Mouse (Mus musculus) small intestine, adult 2 months (tissue): ENCODE measurements at regions not wholly inside any gene's neighbourhood (a gene's known extent, or its start where the extent isn't known, plus 50 kb on each side); places are given as distances from the start of the nearest gene placed in this dataset.

ENCODE experiments used
- H3K27ac ChIP-seq: fragments of 200-500 bp; 2 replicates; pipeline ENCODE4 v1.5.1; 2012; ENCODE audit warnings: low read depth, low read length, control low read depth, inconsistent platforms; ENCODE audit not compliant: insufficient read depth
- H3K27me3 ChIP-seq: fragments of 200-500 bp; 2 replicates; pipeline ENCODE4 v1.6.1; 2012; ENCODE audit warnings: mild to moderate bottlenecking, moderate library complexity, low read length, inconsistent platforms; ENCODE audit not compliant: control insufficient read depth, insufficient read depth
- H3K36me3 ChIP-seq: fragments of 200-500 bp; 2 replicates; pipeline ENCODE4 v1.6.1; 2012; ENCODE audit warnings: mild to moderate bottlenecking, low read length, control low read depth, inconsistent platforms; ENCODE audit not compliant: control insufficient read depth, insufficient read depth
- H3K4me1 ChIP-seq: fragments of 200-500 bp; 2 replicates; pipeline ENCODE4 v1.6.1; 2012; ENCODE audit warnings: low read length, inconsistent platforms, mixed read lengths; ENCODE audit not compliant: control insufficient read depth, insufficient read depth, insufficient read length
- H3K4me3 ChIP-seq: fragments of 200-500 bp; 2 replicates; pipeline ENCODE4 v1.5.1; 2012; ENCODE audit warnings: low read depth, mild to moderate bottlenecking, control low read depth, inconsistent platforms, low read length, moderate library complexity
- CTCF ChIP-seq: fragments of 200-500 bp; IDR thresholded peaks from 2 replicates; pipeline ENCODE4 v1.5.1; 2012; ENCODE audit warnings: low read depth, mild to moderate bottlenecking, control low read depth, inconsistent platforms, low read length, moderate library complexity, mixed read lengths; ENCODE audit not compliant: insufficient replicate concordance, insufficient read length; ENCODE audit errors: extremely low read depth
- POLR2A ChIP-seq: fragments of 200-500 bp; IDR thresholded peaks from 2 replicates; pipeline ENCODE4 v1.6.1; 2012; ENCODE audit warnings: low read depth, mild to moderate bottlenecking, control low read depth, inconsistent platforms, low read length, moderate library complexity
- WGBS: fragments of 180-500 bp; shearing (Covaris S2); methylation state at CpG from one replicate; pipeline ENCODE4 v1.1.7; 2018; 5-methylcytosine and 5-hydroxymethylcytosine counted together

DNA sequence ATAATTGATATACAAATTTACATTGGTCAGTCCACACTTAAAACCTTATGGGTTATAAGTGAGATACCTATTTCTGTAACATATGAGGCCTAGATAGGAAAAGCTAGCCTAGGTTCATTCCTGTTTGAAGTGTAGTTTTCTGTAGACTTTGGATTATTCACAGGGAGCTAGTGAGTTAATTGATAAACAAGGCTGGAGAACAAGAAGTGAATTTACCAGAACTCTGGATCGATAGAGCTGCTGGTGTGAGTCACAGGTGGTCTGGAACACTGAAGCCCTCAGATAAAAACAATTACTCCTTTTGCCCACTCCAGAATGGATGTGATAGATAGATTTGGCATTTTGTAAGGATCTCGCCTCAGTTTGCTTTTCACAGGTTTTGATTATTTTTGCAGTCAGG lies 62.0 kb upstream of the Rtl1 start:
- no peaks in the 10 kb centered on the region for H3K27me3 ChIP-seq
- no peak overlapping the region for H3K4me3 ChIP-seq
- H3K36me3 ChIP-seq: no peaks in the 10 kb centered on the region
- H3K4me1 ChIP-seq: no peaks in the 10 kb centered on the region
- TF ChIP-seq POLR2A: no peak
- TF ChIP-seq CTCF: no peak
- 63% methylated on average over 2 of the region's 2 CpGs for WGBS
- H3K27ac ChIP-seq: no peak overlapping the region

DNA sequence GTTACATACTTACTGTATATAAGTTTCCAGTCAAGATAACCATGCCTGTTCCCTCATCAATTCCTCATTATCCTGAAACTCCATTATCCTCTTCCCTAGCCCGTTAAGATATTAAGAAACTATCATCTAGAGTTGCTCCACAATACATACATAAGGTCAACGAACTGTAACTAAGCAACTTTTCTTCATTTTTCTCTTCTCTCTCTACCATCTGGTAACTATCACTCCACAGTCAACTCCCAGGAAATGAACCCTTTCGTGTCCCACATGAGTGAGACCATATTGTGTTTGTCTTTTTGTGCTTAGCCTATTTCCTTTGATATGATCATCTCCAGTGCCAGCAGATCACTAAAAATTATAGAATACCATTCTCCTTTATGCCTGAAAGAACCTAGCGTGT lies 74.6 kb upstream of the Rtl1 start:
- H3K36me3 ChIP-seq: no peaks in the 10 kb centered on the region
- H3K4me3 ChIP-seq: no peak overlapping the region
- H3K27me3 ChIP-seq: no peaks in the 10 kb centered on the region
- TF ChIP-seq POLR2A (no peak), CTCF (no peak)
- no peaks in the 10 kb centered on the region for H3K4me1 ChIP-seq
- H3K27ac ChIP-seq: no peak overlapping the region
- WGBS: 77% methylated on average over 4 of the region's 4 CpGs

DNA sequence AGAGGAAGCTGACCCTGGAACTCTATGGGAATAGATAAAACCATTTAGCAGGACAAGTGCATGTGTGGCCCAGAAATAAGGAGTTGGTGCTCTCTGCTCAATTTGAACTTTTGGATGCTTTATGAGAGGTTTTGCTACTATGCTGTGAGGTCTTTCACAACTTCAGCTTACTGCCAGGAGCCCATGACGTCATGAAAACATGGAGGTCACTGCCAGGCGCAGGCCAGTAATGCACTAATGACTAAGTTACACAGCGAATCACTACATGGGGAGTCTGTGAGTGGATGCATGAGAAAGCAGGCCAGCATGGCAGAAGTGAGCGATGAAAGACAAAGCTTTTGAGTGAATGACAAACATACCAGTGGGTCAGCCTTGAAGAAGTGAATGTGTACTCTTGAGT lies 93.9 kb upstream of the Rtl1 start:
- H3K27ac ChIP-seq: no peak overlapping the region
- WGBS: 88% methylated on average over 4 of the region's 4 CpGs
- no peaks in the 10 kb centered on the region for H3K4me1 ChIP-seq
- no peaks in the 10 kb centered on the region for H3K36me3 ChIP-seq
- no peak overlapping the region for H3K4me3 ChIP-seq
- H3K27me3 ChIP-seq: no peaks in the 10 kb centered on the region
- TF ChIP-seq CTCF (no peak), POLR2A (no peak)

DNA sequence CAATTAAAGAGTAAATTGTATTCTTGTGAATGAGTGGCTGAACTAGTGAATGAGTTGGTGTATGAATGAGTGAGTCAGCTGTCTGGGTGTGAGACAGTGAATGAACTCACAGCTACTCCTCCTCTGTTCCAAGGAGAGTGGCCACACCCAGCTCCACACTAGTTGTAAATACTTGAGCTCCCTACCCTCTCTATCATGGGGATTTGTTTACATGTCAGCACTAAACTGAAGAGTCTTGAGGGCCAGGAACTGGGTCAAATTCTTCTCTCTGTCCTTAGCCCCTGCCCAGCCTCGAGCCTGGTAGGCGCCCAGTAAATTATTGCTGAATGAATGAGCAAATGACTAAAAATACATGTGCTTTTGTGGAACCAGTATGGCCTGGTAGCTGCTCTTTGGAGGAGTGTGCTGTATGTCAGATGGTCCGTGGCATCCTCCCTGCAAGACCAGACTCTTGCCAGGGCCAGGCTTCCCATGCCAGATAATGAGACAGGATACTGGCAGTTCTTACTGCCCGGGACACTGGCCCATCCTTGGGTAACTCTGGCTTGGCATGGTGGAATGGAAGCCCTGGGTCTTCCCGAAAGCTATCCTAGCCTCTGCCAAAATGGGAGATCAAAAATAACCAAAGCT lies 94.8 kb upstream of the Rtl1 start:
- Histone ChIP-seq H3K36me3 (no peaks in the 10 kb centered on the region), H3K27me3 (no peaks in the 10 kb centered on the region), H3K4me3 (no peak overlapping the region), H3K4me1 (no peaks in the 10 kb centered on the region), H3K27ac (no peak overlapping the region)
- WGBS: 67% methylated on average over 5 of the region's 5 CpGs
- no peak for TF ChIP-seq POLR2A
- TF ChIP-seq CTCF: no peak

DNA sequence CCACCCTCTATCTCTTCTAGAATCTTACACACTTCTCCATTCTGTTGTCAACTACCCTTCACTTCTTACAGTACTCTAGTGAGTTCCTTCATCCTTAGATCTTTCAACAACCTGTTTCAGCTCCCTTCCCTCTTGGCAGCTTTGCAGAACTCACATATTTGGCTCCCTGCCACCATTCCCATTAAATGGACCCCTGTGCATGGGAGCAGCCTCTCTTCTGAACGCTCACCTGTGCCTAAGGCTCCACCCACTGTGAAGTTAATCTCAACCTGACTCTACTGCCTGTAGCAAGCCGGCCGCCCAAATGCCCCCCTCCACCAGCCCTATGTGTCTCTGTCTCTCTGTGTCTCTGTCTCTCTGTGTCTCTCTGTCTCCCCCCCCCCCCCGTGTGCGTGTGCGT lies 106.7 kb upstream of the Rtl1 start:
- 77% methylated on average over 6 of the region's 6 CpGs for WGBS
- no peaks in the 10 kb centered on the region for H3K4me1 ChIP-seq
- TF ChIP-seq POLR2A (no peak), CTCF (no peak)
- H3K27ac ChIP-seq: no peak overlapping the region
- H3K27me3 ChIP-seq: no peaks in the 10 kb centered on the region
- no peak overlapping the region for H3K4me3 ChIP-seq
- H3K36me3 ChIP-seq: no peaks in the 10 kb centered on the region

DNA sequence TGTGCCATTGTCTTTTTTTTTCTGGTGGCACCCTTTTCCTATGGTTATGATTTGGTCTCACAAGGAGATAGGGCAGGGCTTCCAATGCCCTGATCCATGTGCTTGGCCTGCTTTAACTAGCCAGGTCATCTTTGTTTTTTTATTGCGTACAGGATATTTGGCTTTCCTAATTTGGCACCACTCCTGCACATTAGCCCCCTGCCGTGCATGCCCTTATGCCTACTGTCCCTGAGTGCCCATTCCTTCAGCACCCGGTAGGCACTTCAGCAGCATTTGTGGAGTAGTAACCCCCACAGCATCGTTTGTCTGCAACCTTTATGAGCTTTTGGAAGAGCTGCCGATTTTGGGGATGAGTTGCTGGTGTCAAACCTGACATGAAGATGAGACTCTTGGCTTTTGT lies 109.5 kb upstream of the Rtl1 start:
- no peak for TF ChIP-seq CTCF
- TF ChIP-seq POLR2A: no peak
- no peak overlapping the region for H3K27ac ChIP-seq
- H3K27me3 ChIP-seq: no peaks in the 10 kb centered on the region
- no peaks in the 10 kb centered on the region for H3K36me3 ChIP-seq
- no peak overlapping the region for H3K4me3 ChIP-seq
- 89% methylated on average over 5 of the region's 5 CpGs for WGBS
- no peaks in the 10 kb centered on the region for H3K4me1 ChIP-seq

DNA sequence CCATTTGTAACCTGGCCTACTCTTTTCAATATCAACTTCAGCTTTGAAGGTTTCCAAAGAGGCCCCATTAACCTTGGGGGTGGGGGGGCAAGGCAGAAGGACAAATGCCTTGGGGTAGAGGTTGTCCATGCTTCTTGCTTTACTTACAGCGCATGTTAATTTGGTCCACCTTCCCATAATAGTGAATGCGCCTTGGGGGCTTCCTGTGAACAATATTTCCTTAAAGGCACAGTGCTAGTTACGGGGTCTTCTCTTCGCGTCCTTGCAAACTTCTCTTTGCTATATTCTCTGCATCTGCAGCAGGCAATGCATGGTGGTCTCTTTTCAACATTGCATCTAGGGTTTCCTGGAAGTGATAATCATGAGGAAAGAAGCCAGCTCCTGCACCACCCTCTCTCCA lies 111.3 kb upstream of the Rtl1 start:
- H3K36me3 ChIP-seq: no peaks in the 10 kb centered on the region
- no peak overlapping the region for H3K27ac ChIP-seq
- 95% methylated on average over 5 of the region's 5 CpGs for WGBS
- no peak overlapping the region for H3K4me3 ChIP-seq
- TF ChIP-seq CTCF (no peak), POLR2A (no peak)
- H3K27me3 ChIP-seq: no peaks in the 10 kb centered on the region
- no peaks in the 10 kb centered on the region for H3K4me1 ChIP-seq
